Mouse (Mus musculus) stomach, embryonic 16.5 days (tissue): ENCODE measurements around the gene Ppp2r2c. TPM values are rescaled to one million over a fixed set of nuclear protein-coding genes. Genes with fewer than 3 reads are reported as not detected.

Experiments
- ATAC-seq: fragments of 200-750 bp; cut with Nextera tagmentation; 2 replicates; pipeline ENCODE4 v1.8.0; 2017; ENCODE audit warnings: moderate number of reproducible peaks, moderate TSS enrichment; ENCODE audit not compliant: insufficient read depth, low FRiP score
- H3K27ac ChIP-seq: fragments of 300-500 bp; sonication (generic); 2 replicates; pipeline ENCODE4 v1.5.1; 2014; ENCODE audit warnings: low read length
- H3K27me3 ChIP-seq: fragments of 300-500 bp; sonication (generic); 2 replicates; pipeline ENCODE4 v1.6.1; 2014; ENCODE audit warnings: low read length, control low read depth, mixed read lengths; ENCODE audit not compliant: control insufficient read depth, insufficient read depth
- H3K36me3 ChIP-seq: fragments of 300-500 bp; sonication (generic); 2 replicates; pipeline ENCODE4 v1.6.1; 2014; ENCODE audit warnings: low read length; ENCODE audit not compliant: control insufficient read depth, insufficient read depth
- H3K4me1 ChIP-seq: fragments of 300-500 bp; sonication (generic); 2 replicates; pipeline ENCODE4 v1.6.1; 2014; ENCODE audit warnings: low read length, control low read depth, mixed read lengths; ENCODE audit not compliant: control insufficient read depth, insufficient read depth
- H3K4me2 ChIP-seq: fragments of 300-500 bp; sonication (generic); 2 replicates; pipeline ENCODE4 v1.6.1; 2014; ENCODE audit warnings: low read depth, low read length, mixed read lengths
- H3K4me3 ChIP-seq: fragments of 300-500 bp; sonication (generic); replicated peaks from 2 replicates; pipeline ENCODE4 v1.5.1; 2014; ENCODE audit warnings: mild to moderate bottlenecking, low read length
- H3K9ac ChIP-seq: fragments of 300-500 bp; sonication (generic); 2 replicates; pipeline ENCODE4 v1.6.1; 2014; ENCODE audit warnings: low read length
- H3K9me3 ChIP-seq: fragments of 300-500 bp; sonication (generic); replicated peaks from 2 replicates; pipeline ENCODE4 v1.6.1; 2016; ENCODE audit warnings: low read length, control low read depth; ENCODE audit not compliant: control insufficient read depth
- WGBS: fragments of 180-500 bp; shearing (Covaris S2); extraction: QIAGEN DNeasy Blood & Tissue Kit; methylation state at CpG from one replicate; pipeline ENCODE4 v1.1.7; 2014; 5-methylcytosine and 5-hydroxymethylcytosine counted together
- polyA plus RNA-seq: library from polyadenylated mRNA; unstranded; fragments of >200 nt; fragmentation: Nextera tagmentation; extraction: Ambion mirVana; gene quantifications from 2 replicates; pipeline ENCODE4 v1.2.1, GENCODE M21; 2015

The Ppp2r2c gene
- polyA plus RNA-seq = 0.63 and 0.76 TPM in 2 replicates

DNA sequence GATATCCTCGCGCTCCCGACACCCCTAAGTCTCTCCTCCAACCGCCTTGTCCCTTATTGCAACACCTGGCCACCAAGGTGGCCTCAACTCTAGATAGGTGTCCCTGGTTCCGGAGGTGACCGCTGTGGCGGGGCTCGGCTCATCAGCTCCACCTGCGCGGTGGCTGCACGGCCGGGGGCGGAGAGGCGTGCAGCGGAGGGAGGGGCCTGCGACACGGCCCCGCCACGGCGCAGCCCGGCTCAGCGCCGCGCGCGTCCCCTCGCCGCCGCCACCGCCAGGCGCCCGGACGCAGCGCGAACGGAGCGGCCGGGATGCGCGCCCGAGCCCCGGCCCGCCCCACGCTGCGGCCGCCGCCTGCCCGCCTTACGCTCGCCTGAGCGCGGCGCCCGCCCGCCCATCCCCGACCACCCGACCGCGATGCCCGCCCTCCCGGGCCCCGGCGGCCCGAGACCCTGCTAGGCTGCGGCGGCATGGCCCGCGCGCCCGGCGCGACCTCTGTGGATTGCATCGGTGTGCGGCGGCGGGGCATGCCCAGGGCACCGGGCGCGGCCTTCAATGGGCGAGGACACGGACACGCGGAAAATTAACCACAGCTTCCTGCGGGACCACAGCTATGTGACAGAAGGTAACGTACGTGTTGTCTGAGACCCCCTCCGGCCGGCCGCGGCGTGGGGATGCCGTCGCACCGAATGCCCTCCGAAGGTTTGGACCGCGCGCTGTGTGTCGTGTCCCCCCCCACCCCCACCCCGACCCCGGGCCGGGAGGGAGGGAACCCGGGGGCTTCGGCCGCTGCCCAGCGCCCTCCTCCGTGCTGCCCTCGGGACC lies at the start of gene Ppp2r2c:
TSS of gene Ppp2r2c (plus strand) at position 248 of the 825 bp plus-strand sequence.
- H3K4me2 ChIP-seq = peak within 1 kb of the TSS; percentile 71
- H3K9ac ChIP-seq = peak within 1 kb of the TSS; percentile 16; the same call in 1 of the 2 replicates
- no peak; the same call in 1 of the 2 replicates for ATAC-seq
- no peaks in the 10 kb centered on the region; the same call in 1 of the 2 replicates for H3K9me3 ChIP-seq
- H3K36me3 ChIP-seq = no peaks in the 10 kb centered on the region
- H3K4me1 ChIP-seq = no peaks in the 10 kb centered on the region; the same call in 1 of the 2 replicates
- peaks cover 74% of the 10 kb centered on the region for H3K27me3 ChIP-seq
- no peak within 1 kb of the TSS for H3K27ac ChIP-seq
- H3K4me3 ChIP-seq = peak within 1 kb of the TSS; percentile 41
- WGBS = 1% methylated on average over 97 of the region's 108 CpGs

DNA sequence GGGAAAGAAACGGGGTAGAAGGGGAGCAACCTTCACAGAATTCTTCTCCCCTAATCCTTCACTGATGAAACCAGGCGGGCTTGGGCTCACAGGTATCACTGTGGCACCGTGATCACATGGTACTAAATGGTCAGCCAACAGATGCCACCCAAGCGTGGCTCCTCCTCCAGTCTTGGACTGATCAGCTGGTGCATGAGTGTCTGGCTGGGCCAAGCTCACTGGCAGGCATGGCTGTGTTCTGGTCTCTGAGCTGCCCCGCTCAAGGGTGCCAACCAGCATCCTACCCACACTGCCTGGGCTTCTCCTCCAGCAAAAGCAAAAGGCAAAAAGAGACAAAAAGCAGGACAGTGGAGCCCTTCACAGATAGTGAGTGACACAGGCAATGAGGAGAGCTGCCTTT lies 48.6 kb upstream of the Ppp2r2c start:
- Histone ChIP-seq H3K4me2 (no peak overlapping the region), H3K4me3 (no peak overlapping the region), H3K9me3 (no peaks in the 10 kb centered on the region), H3K27ac (no peak overlapping the region), H3K27me3 (no peaks in the 10 kb centered on the region), H3K9ac (no peak overlapping the region), H3K4me1 (no peaks in the 10 kb centered on the region), H3K36me3 (no peaks in the 10 kb centered on the region)
- WGBS = 85% methylated on average over 5 of the region's 5 CpGs
- ATAC-seq = no peak

DNA sequence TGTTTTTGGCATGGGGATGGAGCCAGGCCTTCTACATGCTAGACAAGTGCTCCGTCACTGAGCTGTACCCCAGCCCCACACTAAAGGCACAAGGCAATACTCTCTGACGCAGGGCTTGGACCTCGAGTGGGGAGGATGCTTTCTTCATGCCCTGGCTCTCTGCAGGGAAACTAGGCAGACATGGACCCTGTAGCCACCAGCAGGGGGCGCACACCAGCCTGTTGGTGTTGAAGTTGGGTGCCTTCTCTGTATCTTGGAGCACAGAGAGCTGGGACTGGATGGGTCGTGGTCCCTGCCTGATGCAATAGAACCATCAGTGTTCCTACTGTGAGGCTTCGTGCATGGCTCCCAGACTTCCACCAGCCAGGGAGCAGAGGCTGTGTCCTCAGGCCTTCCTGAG lies 48.2 kb upstream of the Ppp2r2c start:
- Histone ChIP-seq H3K9me3 (no peaks in the 10 kb centered on the region), H3K36me3 (no peaks in the 10 kb centered on the region), H3K27me3 (no peaks in the 10 kb centered on the region), H3K4me3 (no peak overlapping the region), H3K27ac (no peak overlapping the region), H3K9ac (no peak overlapping the region), H3K4me1 (no peaks in the 10 kb centered on the region), H3K4me2 (no peak overlapping the region)
- 49% methylated on average over 6 of the region's 6 CpGs for WGBS
- no peak; the same call in 1 of the 2 replicates for ATAC-seq

DNA sequence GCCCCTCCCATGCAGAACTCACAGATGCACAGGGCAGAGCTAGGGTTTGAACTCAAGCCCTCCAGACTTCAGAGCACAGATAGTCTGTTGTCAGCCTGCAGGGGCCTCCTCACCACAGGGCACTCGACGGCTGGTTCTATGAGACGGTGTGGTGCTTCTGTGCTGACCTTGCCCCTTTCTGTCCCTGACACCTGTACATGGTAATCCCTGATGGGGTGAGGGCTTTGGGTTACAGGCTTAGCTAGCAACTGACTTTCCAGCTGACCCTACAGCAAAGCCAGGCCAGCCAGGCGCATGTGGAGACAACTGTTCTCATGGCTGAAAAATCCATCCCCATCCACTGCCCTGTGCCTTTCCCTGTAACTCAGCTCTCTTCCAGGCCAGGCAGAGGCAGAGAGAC lies 45.4 kb upstream of the Ppp2r2c start:
- 87% methylated on average over 4 of the region's 4 CpGs for WGBS
- H3K9ac ChIP-seq = no peak overlapping the region
- no peaks in the 10 kb centered on the region for H3K36me3 ChIP-seq
- H3K27ac ChIP-seq = no peak overlapping the region
- H3K4me3 ChIP-seq = no peak overlapping the region
- no peaks in the 10 kb centered on the region for H3K4me1 ChIP-seq
- H3K9me3 ChIP-seq = no peaks in the 10 kb centered on the region
- no peak overlapping the region for H3K4me2 ChIP-seq
- no peak for ATAC-seq
- no peaks in the 10 kb centered on the region for H3K27me3 ChIP-seq

DNA sequence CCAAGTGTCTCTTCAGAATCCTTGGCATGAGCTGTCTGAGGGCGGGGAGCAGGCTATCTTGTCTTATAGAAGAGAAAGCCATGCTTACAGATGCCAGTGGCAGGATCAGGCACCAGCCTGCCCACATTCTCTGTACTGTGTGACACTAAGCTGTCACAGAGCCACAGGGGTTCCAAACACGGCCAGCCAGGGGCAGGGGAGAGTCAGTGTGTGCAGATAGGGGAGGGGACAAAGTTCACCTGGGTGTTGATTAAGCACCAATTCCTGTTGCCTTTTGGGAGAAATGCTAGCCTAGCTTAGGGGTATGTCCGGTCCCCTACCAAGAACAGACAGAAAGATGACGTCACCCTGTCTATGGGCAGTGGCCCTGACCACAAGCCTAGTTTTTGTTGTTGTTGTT lies 39.2 kb upstream of the Ppp2r2c start:
- ATAC-seq = no peak
- WGBS = 66% methylated on average over 4 of the region's 4 CpGs
- no peak overlapping the region for H3K27ac ChIP-seq
- H3K9ac ChIP-seq = no peak overlapping the region
- H3K36me3 ChIP-seq = no peaks in the 10 kb centered on the region
- no peak overlapping the region for H3K4me2 ChIP-seq
- no peaks in the 10 kb centered on the region for H3K27me3 ChIP-seq
- no peak overlapping the region for H3K4me3 ChIP-seq
- no peaks in the 10 kb centered on the region for H3K9me3 ChIP-seq
- H3K4me1 ChIP-seq = 0 out of 2 replicates have a peak, but pooled peaks cover 2% of the 10 kb centered on the region

DNA sequence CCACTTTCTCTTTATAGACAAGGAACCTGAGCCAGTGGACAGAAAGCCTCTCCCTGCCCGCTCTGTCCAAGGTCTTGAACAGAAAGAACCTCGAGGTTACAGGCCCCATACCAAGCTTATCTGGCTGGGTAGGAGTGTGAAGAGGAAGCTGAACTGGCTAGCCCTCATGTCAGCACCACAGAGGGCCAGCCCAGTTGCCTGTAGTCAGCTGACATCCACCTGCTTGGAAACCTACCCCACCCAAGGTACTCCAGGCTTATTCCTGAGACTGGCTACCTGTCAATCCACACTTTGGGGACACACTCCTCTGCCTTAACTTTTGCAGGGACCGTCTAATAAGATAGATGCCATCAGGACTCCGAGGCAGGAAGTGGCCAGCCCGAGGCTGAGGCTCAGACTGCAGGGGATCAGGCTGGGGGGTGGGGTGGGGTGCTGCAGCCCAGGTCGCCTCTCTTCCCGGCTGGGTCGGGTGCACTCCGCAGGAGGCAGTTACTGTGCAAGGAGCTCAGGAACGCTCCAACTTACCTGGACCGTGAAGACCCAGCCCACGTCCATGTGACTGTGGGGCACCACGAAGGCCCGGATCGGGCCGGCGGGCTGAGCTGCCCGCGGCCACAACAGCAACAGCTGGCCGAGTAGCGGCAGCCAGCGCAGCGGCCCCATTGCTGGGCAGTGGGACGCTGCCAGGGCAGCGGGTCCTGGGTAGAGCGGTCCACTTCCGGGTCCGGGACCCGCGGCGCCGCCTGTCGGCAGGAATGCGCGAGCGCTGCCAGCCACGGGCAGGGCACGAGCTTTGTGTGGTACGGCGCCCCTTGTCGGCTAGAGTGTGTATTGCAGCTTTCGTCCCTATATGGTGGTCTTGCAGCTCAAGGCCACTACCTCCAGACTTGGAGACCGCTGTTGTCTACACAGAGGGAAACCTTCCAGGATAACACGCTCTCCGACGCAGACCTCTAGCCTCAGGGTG lies 38.1 kb upstream of the Ppp2r2c start, which contains the start of gene Man2b2:
TSS of gene Man2b2 (minus strand) at position 741 of the 967 bp plus-strand sequence.
- no peaks in the 10 kb centered on the region for H3K36me3 ChIP-seq
- peak; percentile 75 for ATAC-seq

DNA sequence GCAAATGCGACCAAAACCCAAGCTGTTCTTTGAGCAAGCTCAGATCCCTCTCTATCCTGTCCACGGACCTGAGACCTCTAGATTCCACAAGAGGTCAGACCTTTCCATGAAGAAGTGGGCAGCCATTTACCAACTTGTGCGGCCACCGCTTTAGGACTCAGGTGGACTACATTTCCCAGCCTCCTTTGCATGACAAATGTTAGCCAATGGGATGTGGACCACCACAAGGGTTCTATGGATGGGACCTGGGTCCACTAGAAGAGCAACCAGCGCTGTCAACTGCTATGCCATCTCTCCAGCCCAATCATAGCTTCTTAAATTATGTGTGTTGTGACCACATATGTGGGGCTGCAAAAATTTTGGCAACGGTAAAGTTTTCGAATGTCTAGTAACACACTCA lies 37.0 kb upstream of the Ppp2r2c start:
- Histone ChIP-seq H3K4me1 (0 out of 2 replicates have a peak, but pooled peaks cover 2% of the 10 kb centered on the region), H3K4me3 (no peak overlapping the region), H3K27ac (no peak overlapping the region), H3K27me3 (no peaks in the 10 kb centered on the region), H3K36me3 (no peaks in the 10 kb centered on the region), H3K4me2 (no peak overlapping the region), H3K9me3 (no peaks in the 10 kb centered on the region), H3K9ac (no peak overlapping the region)
- ATAC-seq = no peak
- 58% methylated on average over 7 of the region's 7 CpGs for WGBS

More for the DNA sequence above, 38.1 kb upstream of the Ppp2r2c start, which contains the start of gene Man2b2:
- Histone ChIP-seq H3K9ac (peak within 1 kb of the TSS; percentile 85), H3K27me3 (no peaks in the 10 kb centered on the region), H3K9me3 (no peaks in the 10 kb centered on the region), H3K4me3 (peak within 1 kb of the TSS; percentile 73), H3K4me2 (peak within 1 kb of the TSS; percentile 87), H3K4me1 (0 out of 2 replicates have a peak, but pooled peaks cover 2% of the 10 kb centered on the region), H3K27ac (no peak within 1 kb of the TSS; the same call in 1 of the 2 replicates)
- 3% methylated on average over 46 of the region's 46 CpGs for WGBS

DNA sequence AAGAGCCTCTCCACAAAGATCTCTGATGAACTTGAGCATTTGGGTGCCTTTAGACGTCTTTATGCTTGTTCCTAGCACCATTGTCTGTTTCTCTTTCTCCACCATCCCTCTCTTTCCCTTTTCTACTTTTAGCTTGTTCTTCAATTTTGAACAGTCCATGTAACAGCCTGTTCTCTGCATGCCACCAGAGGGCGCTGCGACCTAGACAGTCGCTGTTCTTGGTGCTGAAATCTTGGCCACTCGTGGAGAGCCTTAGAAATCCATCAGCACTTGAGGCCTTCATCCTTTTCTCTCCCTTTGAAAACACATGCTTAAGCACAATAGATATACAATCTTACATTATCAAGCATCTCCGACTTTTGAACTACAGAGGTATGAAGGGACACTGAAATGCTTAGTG lies 32.4 kb upstream of the Ppp2r2c start:
- WGBS = 3% methylated on average over 6 of the region's 6 CpGs
- H3K4me3 ChIP-seq = no peak overlapping the region
- no peak overlapping the region for H3K9ac ChIP-seq
- ATAC-seq = no peak
- no peak overlapping the region for H3K27ac ChIP-seq
- H3K36me3 ChIP-seq = no peaks in the 10 kb centered on the region
- H3K4me2 ChIP-seq = no peak overlapping the region
- no peaks in the 10 kb centered on the region for H3K27me3 ChIP-seq
- no peaks in the 10 kb centered on the region for H3K4me1 ChIP-seq
- H3K9me3 ChIP-seq = no peaks in the 10 kb centered on the region
